Mouse (Mus musculus): ENCODE results near the gene Gm8374.
"Not testable (repeated sequence)": the region's sequence is repeated elsewhere in the genome, so short reads cannot be mapped to it uniquely, and the experiment has no call there.

The Gm8374 gene

GRCm38 (mm10) chr14:7365034-7365433, at the start of gene Gm8374:
TSS of gene Gm8374 (minus strand) at chr14:7365134.
- DNase-seq (ENCODE audit: low spot score in 2 of 2): not testable (repeated sequence)

GRCm38 (mm10) chr14:7332295-7332694, 32.6 kb downstream of the Gm8374 start, which contains the start of gene Gm5797:
TSS of gene Gm5797 (minus strand) at chr14:7332395.
- DNase-seq (ENCODE audit: low spot score in 2 of 2): not testable (repeated sequence)

GRCm38 (mm10) chr14:7315093-7315492, 49.8 kb downstream of the Gm8374 start:
- DNase-seq (ENCODE audit: low spot score in 2 of 2): peak; percentile 0 to 23

GRCm38 (mm10) chr14:7314661-7315060, 50.3 kb downstream of the Gm8374 start, which contains the start of gene Gm3739:
TSS of gene Gm3739 (minus strand) at chr14:7315049.
- peak in 1 of 2 experiments; percentile 4 for DNase-seq (ENCODE audit: low spot score in 2 of 2)
